Mouse (Mus musculus) lung, adult 2 months (tissue): Measurements from ENCODE around the gene Ramp1.
A peak's percentile ranks its signal among the peaks of the same experiment; 100 is the strongest.

Source experiments
- CTCF ChIP-seq: fragments of 200-500 bp; IDR thresholded peaks from 2 replicates; pipeline ENCODE4 v1.5.1; 2011; ENCODE audit warnings: mild to moderate bottlenecking, low read length, control low read depth; ENCODE audit not compliant: insufficient read depth
- POLR2A ChIP-seq: fragments of 200-500 bp; IDR thresholded peaks from 2 replicates; pipeline ENCODE4 v1.6.1; 2011; ENCODE audit warnings: low read depth, mild to moderate bottlenecking, control low read depth, low read length, borderline replicate concordance; ENCODE audit errors: extremely low read depth

- no peak for TF ChIP-seq POLR2A
- peak; percentile 88 for TF ChIP-seq CTCF
Measured at GRCm38 (mm10) chr1:91179086-91179485, 536 bp upstream of the Ramp1 start.
